Mouse (Mus musculus) layer of hippocampus, adult 18-20 months (tissue): ENCODE measurements around the gene Atxn2. TPM values are rescaled to one million over a fixed set of nuclear protein-coding genes. Genes with fewer than 3 reads are reported as not detected.
"Not testable (repeated sequence)": the region's sequence is repeated elsewhere in the genome, so short reads cannot be mapped to it uniquely, and the experiment has no call there.

ENCODE experiments used
- DNase-seq, 2 experiments: peaks; one replicate each; pipeline ENCODE4 v3.0.0; 2022; ENCODE audit warnings: low spot score in 2 of 2
- total RNA-seq, 2 experiments: library from RNA; stranded (reverse); gene quantifications; 2 replicates each; pipeline ENCODE4 v1.2.3; 2021

The Atxn2 gene
- total RNA-seq, 2 experiments from 2014 or later: 212 to 241 TPM

DNA sequence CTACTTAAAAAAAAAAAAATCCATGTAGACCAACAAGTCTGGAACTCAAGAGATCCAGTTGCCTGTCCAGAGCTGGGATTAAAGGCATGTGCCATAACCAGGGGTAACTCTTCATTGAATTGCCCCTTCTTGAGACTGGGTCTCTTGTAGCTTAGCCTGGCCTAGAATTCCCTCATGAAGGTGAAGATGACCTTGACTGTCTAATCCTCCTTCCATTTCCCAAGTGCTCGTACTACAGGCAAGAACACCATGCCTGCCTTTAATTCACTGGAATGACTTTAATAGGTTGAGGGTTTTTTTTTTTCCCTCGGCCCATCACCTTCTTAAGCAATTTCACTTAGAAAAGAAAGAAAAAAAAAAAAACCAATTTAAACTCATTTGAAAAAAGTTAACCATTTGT is 735 bp upstream of the Atxn2 start:
- no peak for DNase-seq

DNA sequence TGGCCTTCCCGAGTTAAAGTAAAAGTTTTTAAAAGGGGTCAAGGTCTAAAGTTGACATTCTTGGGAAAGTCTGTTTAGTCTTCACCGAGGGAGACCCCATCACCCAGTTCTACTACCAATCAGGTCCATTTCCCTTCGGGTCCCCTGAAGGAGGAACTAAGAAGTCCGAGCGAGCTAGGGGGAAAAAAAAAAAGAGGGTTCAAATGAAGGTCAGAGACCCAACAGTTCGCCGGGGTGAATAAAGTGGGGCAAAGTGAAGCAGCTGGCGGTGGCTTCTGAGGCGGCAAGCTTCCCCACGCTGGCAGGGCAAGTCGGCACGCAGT is 325 bp upstream of the Atxn2 start:
- DNase-seq: no peak

GRCm38 (mm10) chr5:121711928-121712231 is 743 bp downstream of the Atxn2 start:
- peak; percentile 57 to 77 for DNase-seq

- no peak for DNase-seq
Measured at GRCm38 (mm10) chr5:121712232-121712933, 1.2 kb downstream of the Atxn2 start.

DNA sequence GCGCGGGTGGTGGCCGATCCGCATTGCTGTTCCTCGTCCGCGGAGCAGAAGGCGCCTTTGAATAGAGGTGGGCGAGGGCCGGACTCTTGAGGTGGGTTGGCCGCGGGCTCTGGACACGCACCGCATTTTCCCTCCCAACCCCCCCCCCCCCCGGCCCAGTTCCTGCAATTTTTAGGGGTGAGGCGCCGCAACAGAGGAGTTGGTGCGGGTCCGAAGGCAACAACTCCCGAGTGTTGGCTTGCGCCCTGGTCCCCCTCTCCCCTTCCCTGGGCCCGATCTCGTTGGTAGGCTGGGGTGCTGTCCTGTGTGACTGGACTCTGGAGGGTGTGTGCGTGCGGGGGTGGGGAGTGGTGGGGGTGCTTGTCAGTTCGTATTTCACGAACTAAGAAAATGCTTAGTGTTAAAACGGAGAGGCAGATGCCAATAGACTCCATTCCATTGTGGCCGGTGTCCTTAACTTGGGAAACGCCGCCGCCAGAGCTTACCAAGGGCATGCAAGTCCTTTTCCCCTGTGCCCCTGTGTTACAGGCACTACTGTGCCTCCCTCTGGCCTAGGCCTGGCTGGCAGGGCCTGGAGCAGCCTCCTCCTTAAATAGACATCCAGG is 1.9 kb downstream of the Atxn2 start:
- DNase-seq: peak in 1 of 2 experiments; percentile 34

DNA sequence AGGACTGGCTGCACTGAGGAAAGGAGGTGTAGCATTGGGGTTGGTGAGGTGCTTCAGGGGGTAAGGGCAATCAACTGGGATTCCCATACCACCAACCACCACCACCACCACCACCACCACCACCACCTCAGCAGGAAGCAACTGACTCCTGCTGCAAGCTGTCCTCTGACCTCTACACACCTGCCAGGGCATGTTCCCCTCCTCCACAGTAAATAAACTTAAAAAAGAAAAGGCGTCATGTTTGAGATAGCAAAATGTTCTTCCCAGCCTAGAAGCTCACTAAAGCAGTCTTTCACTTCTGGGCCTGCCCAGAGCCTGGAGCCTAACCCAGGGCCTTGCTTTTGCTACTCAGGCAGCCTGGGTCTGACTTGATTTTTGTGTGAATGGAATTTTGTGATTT is 3.2 kb downstream of the Atxn2 start:
- no peak for DNase-seq

DNA sequence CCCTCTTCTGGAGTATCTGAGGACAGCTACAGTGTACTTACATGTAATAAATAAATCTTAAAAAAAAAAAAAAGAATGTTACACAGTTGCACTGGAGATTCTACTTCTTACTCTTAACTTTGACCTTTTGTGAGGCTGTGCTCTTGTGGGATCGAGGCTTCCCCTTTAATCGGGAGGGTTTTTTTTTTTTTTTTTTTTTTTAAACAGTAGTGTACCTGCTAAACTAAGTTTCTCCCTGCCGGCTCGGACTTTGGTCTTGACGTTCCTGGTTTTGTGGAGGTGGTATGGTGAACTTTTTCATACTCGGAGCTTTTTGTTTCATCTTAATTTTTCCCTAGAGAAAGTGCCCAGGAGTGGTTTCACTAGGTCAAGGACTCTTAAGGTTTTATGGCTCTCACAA is 3.8 kb downstream of the Atxn2 start:
- no peak for DNase-seq

DNA sequence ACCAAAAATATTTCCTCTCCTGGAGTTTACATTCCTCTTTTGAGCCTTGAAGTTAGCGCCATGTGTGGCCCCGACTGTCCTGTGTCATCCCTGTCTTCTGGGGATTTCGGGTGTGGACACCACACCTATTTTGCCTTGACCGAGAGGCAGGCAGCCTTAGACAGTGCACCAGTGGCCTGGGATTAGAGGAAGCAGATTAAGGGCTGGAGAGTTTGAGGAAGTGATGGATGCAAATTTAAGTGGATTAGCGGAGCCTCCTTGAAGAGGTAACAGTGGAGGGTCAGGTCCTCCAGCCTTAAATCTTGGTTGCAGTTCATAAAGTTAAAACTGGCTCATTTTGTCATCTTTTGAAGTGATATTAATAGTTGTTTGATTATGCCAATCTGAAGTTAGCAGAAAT is 7.3 kb downstream of the Atxn2 start:
- no peak for DNase-seq

- DNase-seq: no peak
Measured at GRCm38 (mm10) chr5:121720888-121721585, 9.9 kb downstream of the Atxn2 start.

GRCm38 (mm10) chr5:121721841-121722240 is 10.7 kb downstream of the Atxn2 start:
- no peak for DNase-seq

- DNase-seq: no peak
Measured at GRCm38 (mm10) chr5:121724678-121725077, 13.5 kb downstream of the Atxn2 start.

DNA sequence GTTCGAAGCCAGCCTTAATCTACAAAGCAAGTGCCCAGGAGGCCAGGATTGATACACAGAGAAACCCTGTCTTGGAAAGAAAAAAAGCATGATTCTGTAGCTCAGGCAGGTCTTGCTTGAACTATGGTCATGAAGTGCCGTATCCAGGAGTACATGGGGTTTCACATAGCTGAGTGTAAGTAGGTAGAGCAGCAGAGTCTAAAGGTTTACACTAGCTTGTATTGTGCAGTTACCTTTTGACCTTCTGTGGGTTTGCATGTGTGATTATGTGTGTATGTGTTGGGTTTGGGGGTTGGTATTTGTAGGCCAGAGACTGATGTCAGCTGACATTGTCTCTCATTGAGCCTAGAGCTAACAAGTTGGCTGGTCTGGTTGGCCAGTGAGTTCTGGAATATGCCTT is 18.9 kb downstream of the Atxn2 start:
- no peak for DNase-seq

- no peak for DNase-seq
Measured at GRCm38 (mm10) chr5:121736641-121737040, 25.5 kb downstream of the Atxn2 start.

- DNase-seq: not testable (repeated sequence)
Measured at GRCm38 (mm10) chr5:121738162-121738561, 27.0 kb downstream of the Atxn2 start.

- no peak for DNase-seq
Measured at GRCm38 (mm10) chr5:121738576-121739191, 27.5 kb downstream of the Atxn2 start.

- DNase-seq: no peak
Measured at GRCm38 (mm10) chr5:121740516-121740915, 29.4 kb downstream of the Atxn2 start.

DNA sequence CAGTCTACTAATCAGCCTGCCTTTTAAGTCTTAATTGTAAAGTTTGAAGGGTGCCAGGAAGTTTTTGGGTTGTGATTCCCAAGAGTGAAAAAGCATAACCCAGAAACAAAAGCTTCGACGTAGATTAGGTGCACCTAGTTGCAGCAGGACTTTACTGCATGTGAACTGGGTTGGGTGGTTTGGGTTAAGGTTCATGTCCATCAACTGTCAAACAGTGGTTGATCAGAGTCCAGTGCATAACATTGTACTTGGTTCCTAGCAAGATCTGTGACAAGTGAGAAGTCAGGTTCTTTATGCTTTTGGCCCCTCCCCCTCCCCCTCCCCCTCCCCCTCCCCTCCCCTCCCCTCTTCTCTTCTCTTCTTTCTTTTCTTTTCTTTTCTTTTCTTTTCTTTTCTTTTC is 31.8 kb downstream of the Atxn2 start:
- no peak for DNase-seq

DNA sequence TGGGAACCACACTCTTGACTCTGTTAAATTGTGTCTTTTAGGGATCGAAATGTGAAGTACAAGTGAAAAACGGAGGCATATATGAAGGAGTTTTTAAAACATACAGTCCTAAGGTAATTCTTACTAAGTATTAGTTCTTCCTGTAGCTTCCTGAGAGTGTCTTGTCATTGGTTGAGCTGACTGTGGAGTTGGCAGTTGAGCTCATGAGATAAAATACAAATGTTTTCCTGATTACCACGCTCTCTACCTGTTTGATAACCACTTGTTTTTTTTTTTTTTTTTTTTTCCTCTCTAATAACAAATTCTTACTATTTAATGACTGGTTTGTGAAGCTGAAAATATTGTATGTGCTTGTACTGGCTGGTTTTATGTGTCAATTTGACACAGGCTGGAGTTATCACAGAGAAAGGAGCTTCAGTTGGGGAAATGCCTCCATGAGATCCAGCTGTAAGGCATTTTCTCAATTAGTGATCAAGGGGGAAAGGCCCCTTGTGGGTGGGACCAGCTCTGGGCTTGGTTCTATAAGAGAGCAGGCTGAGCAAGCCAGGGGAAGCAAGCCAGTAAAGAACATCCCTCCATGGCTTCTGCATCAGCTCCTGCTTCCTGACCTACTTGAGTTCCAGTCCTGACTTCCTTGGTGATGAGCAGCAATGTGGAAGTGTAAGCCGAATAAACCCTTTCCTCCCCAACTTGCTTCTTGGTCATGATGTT is 36.9 kb downstream of the Atxn2 start:
- DNase-seq: not testable (repeated sequence)

- no peak for DNase-seq
Measured at GRCm38 (mm10) chr5:121749633-121750032, 38.5 kb downstream of the Atxn2 start.

DNA sequence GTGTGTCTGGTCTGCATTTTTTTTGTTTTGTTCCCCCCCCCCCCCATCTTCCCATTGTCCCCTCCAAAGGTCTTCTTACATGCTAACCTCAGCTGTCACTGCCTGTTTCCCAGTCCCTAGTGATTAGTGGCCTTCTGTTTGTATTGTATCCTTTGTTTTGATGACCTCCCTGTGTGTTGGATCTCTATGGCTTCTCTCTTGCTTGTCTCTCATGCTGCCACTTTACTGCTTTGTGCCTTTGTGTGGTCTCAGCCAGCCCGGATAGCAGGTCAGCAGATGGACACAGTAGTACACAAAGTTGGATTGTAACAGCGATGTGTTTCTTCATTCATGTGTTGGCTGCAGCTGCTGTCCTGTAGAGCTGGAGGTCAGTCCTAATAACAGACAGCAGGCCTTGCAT is 46.8 kb downstream of the Atxn2 start:
- no peak for DNase-seq

DNA sequence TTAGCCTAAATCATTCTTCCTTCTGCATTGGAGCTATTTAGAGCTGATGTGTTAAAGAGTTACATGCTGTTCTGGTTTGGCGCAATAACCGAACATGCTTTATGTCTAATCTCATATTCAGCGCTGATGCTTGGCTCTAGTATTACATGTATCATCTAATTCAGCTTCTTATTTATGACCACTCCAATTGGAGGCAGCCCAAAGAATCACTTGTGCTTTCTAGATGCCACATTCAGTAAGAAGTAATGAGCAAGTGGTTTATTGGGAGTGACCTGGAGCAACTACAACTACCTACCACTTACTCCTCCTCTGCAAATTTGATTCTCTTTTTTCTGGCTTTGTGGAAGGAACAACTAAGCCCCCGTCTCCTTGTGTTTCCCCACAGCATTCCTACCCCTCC is 47.2 kb downstream of the Atxn2 start:
- DNase-seq: no peak

- DNase-seq: no peak
Measured at GRCm38 (mm10) chr5:121759921-121760320, 48.8 kb downstream of the Atxn2 start.
